Mouse (Mus musculus) E14TG2a.4 (cell line): Measurements from ENCODE around the gene Frmd4b.

Source experiments
- CTCF ChIP-seq: conservative IDR thresholded peaks from 2 replicates; pipeline ENCODE4 v1.5.1; 2014; ENCODE audit warnings: low read length
- NANOG ChIP-seq: IDR thresholded peaks from 2 replicates; pipeline ENCODE4 v1.6.1; 2014; ENCODE audit warnings: borderline replicate concordance, low read length, mixed read lengths
- POU5F1 ChIP-seq: IDR thresholded peaks from 2 replicates; pipeline ENCODE4 v1.6.1; 2014; ENCODE audit warnings: low read length, borderline replicate concordance

- TF ChIP-seq CTCF (no peak), NANOG (no peak), POU5F1 (no peak)
Measured at GRCm38 (mm10) chr6:97266661-97267060, 350.7 kb downstream of the Frmd4b start.
